Mouse (Mus musculus): ENCODE data around the gene Macrod2. TPM values are rescaled to one million over a fixed set of nuclear protein-coding genes. Genes with fewer than 3 reads are reported as not detected.

The Macrod2 gene
- total RNA-seq, 1 experiment from 2014 or later: 7.5 TPM

DNA sequence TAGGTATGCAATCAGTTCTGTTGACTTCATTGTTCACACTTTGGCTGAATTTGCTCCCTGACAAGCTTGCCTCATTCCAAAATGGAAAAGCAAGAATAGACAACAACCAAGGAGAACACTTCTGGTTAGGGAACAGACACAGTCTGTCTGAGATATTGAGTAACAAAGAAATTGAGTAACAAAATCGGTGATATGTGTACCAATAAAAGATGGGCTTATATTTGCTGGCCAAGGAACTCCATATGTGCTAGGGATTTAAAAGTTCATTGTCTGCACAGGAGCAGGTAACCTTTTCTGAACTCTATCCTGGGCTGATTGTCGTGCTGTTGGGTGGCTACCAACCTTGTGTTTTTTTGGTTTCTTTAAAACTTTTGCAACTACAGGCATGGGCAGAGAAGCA lies 817.2 kb downstream of the Macrod2 start:
- no peak for DNase-seq

DNA sequence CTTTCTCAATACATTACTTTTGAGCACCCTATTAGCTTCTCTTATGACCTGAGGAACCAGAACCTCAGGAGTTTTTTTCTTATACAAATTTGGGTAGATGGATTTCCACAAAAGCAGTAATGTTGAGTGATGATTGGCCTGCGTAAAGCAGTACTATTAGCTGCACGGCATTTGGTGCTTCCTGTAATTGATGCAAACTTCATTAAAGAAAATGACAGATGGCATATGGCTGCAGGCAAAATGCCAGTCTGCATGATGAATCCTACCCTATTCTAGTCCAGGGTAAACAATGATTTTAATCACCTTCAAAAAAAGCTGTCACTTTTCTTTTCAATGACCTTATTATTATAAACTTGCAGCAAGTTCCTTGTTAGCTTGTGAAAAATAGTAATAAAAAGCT lies 822.4 kb downstream of the Macrod2 start:
- no peak for DNase-seq

DNA sequence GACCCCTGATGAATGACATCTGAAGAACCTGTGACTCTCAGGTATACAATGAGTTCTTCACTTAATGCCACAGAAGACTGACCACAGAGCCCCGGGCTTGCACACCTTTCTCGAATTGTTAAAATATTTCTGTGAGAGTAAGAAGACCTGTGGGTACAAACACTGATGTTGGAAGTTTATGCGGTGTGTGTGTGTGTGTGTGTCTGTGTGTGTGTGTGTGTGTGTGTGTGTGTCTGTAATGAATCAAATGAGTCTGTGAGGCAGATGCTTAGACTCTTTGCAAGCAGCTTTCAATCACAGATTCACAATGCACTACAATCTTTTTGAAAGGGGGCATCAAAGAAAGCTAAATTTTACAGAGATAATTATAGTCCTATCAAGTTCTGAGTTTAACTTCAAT lies 822.8 kb downstream of the Macrod2 start:
- no peak for DNase-seq

DNA sequence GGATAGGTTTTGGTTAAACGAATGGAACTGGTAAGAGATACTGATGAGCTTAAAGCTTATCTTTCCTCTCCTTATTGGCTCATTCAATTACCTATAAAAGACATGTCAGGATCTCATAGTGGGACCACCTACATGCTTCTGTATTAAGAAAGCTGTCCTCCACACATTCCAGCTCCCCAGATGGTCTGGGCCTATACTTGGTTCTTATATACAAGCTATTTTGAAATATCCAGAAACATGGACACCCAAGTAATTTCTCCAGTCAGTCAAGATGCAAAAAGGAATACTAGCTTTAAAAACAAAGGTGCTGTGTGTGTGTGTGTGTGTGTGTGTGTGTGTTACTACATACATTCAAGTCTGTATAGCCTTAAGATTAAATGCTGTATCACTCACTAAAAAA lies 833.7 kb downstream of the Macrod2 start:
- no peak for DNase-seq

DNA sequence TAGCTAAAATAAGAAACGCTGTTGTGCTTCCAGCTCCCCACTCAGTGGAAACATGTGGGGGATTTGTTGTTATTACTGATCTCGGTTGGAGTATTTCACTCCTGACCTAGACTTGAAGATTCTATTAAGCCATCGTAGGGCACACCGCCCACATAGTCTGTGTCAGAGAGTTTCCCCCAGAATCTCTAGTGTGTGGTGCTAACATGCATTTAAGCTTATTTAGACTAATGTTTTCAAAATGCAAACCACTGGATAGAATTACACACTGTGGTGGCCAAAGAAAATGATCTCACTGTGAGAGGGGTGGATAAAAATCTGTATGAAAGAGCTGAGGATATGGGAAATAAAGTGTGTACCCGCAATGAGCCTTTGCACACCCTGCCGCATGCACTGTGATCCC lies 834.7 kb downstream of the Macrod2 start:
- no peak for DNase-seq

DNA sequence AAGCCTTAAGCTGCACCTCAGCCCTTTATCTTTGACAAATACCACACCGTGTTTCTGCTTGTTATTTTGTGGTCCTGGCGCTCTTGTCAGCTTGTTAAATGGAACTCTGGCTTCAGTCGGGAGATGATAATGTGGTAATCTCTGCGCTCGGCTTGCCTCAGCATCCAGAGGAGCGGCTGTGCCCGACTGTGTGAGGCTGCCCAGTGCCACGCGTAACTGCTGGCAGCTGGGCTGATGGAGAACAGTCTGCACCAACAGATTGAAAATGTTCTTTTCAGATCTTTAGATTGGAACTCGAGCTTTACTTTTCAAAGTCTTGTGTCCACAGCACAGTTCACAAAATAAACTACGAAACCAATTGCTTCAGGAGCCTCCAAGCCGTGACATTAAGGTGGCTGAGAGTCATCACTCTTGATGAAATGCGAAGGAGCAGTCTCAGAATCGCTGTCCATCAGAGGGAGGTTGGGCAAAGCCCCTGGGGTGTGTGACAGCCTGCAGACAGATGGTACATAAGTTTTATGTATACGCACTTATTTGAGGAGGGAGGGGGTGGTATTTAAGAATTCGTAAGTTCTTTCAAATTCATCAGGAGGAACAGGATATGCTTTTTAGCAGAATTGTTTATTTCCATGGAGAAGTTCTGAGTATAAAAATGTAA lies 836.0 kb downstream of the Macrod2 start:
- peak; percentile 5 for DNase-seq

DNA sequence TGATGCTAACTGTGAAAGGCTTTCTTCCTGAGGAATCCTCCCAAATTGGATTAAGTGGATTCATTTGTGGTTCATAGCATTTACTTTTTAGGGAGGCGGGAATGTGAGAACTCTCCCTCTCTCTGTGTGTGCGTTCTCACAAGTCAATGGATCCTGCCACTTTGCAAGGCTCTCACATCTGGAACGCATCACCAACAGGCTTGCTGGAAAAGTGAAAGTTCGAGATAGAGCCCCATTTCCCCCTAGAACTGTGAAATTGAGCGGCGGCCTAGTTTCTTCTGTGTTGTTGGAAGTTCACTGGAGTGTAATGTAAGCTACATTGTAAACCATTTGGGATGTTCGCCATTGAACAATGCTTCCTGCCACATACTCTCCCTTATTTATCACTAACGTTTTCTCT lies 839.2 kb downstream of the Macrod2 start:
- DNase-seq: no peak

DNA sequence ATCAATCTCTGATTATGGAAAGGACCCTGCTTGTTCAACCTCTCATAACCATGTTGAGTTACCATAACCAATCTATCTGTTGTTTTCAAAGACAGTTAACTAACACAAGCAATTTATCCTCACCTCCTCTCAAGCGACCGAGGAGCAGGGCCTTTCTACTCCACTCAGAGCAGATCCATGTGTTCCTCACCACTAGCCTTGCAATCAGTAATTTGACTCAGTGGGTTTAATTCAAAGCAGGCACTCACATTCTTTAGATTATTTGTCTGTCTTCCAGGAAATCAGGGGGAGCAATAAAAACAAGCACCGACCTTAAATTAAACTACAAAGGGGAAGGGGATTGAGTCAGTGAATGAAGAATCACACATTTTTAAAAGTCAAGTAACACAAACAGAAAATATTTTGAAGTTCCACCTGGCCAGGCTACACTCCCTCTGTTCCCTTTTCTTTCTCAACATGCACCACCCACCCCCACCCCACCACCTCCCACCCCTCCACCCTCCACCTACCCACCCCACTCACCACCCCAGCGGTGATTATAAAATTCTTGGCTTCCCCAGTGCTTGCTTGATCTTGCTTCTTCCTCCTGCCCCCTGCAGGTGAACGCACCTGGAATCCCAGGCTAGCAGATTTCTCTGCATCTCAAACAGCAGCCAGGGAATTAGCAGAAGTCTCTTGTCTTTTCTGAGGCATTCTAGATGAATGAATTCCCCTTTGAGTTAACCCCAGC lies 839.8 kb downstream of the Macrod2 start:
- no peak for DNase-seq

DNA sequence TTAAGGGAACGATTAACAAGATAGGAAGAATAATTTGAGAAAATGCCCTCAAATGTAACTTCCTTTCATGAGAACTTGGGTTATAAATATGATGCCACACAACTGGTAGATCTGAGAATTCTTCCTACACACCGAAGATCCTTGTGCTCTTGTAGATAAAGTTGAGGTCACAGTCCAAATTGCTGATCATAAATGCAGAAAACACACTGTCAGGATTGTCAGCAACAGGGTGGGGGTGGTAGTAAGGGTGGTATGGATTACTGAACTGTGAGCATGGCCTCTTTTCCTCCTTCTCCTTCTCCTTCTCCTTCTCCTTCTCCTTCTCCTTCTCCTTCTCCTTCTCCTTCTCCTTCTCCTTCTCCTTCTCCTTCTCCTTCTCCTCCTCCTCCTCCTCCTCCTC lies 852.6 kb downstream of the Macrod2 start:
- DNase-seq: no peak

DNA sequence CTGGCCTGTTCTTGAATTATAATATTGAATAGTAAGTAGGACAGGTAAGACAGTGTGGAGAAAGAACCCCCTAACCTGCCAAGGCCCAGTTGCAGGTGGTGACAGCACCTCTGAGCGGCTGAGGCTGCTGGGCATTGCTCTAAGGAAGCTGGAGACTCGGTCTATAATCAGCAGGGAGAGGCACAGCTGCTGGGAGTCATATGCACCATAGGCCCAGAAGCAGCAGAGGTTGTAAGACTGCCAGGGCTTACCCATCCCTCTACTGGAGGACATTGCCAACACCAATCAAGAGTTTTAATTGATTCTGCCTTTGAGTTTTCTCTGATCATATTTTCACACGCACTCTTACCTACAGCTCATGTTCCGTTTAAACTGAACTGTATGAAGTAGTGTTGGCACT lies 869.5 kb downstream of the Macrod2 start:
- no peak for DNase-seq

DNA sequence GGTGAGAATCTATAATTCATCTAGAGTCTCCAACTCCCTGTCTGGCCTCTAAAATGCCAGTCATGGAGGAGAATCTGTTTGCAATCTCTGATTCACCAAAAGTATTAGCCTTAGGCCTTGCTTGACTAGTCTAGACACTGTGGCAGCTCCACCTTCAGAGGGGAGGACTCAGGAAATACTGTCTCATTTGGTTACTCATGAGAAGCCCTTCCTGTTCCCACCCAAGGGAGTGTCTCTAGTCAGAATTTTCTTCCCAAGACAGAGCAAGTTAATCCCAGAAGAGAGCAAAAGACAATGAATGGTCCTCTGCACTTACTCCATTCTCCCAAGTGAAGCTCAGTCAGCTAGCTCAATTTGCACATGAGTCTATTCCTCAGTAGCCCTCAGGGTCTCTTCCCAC lies 871.5 kb downstream of the Macrod2 start:
- DNase-seq: no peak

DNA sequence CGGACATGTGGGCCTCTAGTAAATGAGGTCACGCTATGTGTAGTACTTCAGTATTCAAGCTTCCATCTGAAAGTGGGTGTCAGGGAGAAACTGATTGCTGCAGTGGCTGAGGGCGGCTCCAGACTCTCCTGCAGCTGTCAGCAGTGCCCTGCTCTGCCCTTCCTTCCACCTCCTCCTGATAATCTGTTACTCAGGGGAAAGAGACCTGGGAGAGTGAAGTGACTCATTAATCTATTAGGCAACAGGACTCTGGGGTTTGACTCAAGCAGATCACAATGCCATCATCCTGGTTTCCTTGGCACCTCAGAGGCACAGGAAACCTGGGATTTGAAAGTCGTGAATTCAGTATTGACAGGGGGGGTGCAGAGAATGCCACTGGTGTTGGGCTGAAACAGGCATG lies 876.4 kb downstream of the Macrod2 start:
- DNase-seq: no peak

DNA sequence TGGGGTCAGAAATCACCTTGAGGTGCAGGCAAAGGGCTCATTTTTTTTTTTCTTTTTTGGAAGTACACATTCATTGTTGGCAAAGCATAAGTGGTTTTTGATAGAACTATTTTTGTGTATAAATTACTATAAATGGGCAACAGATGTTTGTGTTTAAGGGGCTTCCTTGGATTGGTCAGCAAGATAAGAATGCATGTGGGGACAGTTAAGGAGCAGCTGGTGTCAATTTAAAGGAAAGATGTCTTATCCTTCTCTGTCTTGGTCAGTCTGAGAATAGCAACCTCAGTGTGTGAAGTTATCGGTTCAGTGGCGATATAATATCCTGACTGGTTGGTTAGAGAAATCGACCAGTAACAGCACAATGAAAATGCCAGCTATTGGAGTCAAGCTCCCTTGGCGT lies 877.9 kb downstream of the Macrod2 start:
- DNase-seq: no peak

DNA sequence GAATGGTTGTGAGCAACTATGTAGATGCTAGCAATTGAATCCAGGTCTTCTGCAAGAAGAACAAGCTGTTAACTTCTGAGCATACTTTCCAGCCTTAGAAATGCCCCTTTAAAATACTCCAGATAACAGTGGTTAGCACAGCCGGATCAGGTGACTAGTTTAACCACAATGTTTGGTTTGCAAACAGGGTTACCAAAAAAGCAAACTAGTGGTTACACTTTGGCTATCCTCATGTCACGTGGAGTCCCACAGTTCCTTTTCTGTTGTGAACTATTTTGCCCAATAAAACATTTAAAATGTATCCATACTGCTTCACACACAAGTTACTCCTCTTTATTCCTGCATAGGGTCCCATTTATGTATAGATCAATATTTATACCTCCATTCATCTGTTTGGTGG lies 879.2 kb downstream of the Macrod2 start:
- no peak for DNase-seq

DNA sequence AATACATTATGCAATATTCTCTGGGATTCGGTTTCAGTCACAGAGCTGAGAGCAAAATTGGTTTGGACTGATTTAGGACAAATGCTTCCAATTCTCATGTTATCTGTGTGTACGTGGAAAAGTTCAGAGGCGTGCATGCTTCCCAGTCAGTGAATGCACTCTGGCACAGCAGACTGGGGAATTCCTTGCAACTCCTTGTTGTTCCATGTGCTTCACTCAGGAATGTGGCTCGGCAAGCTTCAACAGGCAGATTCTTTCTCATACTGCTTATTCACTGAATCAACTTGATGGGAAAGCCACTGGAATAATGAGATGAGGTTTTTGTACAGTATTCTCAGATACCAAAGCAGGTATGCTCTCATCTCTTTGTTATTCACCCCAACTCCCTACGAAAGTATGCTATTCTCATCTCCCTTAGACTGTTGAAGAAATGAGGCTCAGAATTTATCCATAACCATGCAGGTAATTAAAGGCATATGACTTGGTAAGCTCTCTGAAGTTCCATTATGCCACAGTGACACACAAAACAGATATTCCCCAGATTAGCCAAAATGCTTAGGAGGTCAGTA lies 884.1 kb downstream of the Macrod2 start:
- DNase-seq: no peak

DNA sequence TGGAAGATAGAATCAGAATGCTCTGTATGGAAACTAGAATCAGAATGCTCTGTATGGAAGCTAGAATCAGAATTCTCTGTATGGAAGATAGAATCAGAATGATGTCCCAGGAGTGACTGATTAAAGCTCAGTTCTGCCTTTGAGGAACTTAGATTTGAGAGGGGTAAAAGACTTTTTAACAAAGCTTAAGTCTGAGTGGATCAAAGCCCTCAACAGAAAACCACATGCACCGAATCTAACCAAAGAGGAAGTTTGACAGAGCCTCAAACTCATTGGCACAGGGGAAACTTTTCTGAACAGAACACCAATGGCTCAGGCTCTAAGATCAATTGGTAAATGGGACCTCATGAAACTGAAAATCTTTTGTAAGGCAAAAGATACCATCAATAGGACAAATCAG lies 885.7 kb downstream of the Macrod2 start:
- DNase-seq: no peak

DNA sequence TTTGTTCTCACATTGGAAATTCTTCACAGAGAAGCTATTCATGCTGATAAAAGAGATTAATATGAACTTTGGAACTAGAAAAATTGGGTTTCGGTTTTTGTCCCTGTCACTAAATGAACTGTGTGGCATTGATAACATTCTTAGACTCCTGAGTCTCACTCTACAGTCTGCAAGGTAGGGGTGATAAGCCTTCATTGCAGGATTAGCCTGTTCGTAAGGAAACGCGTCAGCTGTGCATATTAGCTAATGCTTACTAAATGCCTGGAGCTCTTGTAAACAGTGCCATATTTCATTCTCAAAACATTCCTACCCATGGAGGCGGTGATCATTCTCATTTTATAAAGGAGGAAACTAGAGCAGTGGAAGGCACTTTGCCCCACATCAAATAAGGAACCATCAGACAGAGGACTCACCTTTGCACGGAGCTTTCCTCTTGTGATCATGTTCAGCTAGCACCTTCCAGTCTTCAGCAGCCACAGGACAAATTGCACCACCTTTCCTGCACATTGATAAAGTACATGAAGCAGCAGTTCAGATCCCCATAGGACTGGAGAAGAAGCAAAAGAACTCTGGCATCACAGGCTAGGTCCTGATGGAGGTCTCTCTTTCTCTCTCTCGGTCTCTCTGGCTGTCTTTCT lies 891.1 kb downstream of the Macrod2 start:
- no peak for DNase-seq

DNA sequence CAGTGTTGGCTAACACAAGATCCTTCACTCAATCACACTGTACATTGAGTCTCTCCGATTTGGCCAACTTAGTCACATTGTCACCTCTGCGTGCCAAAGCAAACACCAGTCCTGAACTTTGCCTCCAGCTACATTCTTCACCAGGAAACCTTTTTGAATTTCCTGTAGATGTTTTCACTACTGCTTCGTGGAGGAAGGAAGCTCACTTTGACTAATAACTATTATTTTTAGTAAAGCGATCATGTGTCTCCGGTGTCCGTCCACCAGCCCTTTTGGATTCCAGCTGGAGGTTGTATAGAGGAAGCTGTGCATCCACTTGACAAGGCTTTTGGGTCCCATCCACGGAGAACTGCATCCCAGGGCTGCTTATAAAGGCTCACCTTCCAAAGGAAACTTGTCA lies 893.4 kb downstream of the Macrod2 start:
- peak; percentile 22 for DNase-seq

DNA sequence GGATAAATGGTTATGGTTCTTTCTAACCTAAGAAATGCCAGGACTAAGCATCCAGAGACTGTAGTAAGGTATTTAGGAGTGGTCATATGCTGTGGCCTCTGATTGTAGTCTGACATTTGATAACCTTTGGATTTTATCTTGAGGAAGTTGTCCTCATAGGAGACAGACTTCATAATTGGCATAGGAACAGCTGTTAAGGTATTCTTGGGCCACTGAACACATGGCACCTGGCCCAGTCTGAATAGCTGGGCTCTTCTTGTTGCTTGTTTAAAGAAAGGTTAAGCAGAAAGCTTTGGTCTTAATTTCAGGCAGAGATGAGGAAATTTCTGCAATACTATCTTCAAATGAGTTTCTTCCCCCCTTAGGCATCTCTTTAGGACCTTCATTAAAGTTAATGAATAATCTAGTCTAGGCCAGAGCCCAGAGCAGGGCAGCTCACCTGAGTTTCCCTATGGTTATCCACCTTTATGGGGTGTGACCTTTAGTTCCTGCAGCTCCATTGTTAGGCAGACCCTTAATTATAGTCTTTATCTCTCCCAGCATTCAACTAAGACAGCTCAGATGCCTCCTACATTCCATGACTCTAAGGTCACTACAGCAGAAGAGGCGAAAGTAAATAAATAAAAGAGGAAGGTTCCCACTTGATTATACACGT lies 894.1 kb downstream of the Macrod2 start:
- DNase-seq: peak; percentile 17

DNA sequence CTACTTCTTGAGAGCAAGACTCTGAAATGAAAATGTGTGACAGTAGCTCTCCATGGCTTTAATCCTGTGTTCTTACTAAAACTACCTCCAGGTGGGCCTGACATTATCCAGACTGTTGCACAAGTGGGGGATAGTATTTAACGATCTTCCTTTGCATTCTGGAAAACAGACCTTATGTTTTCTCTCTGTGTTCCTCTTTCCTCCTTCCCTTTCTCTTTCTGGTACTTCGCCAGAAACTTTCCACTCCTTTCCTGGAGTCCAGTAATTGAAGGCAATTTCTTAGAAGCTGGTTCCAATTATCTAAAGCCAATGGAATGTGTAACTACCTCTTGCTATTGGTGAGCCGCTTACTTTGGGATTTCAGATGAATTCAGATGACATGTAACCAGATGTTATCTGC lies 897.7 kb downstream of the Macrod2 start:
- no peak for DNase-seq

DNA sequence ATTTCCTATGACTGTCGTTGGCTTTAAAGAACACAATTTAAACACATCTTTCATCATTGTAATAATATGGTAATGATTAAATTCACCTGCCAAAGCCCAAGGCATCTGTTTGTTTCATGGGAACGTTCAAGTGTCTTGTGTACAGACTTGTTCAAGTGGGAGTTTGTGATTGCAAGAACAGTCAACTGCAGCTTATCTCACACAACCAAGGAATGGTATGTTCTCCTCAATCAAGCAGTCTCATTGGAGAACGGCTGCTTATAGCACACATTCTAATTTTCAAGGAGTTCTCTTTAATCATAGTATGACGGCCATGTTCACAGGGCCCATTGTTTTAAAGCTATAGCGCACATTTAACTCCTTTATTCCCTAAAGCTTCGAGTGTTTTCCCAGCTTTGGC lies 904.1 kb downstream of the Macrod2 start:
- DNase-seq: no peak

DNA sequence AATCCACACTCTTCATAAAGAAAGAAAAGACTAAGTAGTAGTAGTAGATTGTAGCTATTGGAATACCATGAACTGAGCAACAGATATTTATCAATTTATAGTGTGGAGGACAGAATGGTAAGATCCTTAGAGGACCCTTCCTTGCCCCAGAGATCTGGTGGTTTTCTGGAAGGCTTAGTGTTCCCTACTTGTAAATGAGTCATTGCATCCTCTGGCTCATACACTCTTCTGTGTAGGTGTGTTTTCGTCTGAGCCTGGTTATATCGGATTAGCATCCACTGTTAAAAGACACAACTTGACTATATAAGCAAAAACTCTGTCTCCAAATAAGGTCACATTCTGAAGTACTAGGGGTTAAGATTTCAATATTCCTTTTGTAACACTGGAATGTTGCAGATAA lies 905.9 kb downstream of the Macrod2 start:
- no peak for DNase-seq

DNA sequence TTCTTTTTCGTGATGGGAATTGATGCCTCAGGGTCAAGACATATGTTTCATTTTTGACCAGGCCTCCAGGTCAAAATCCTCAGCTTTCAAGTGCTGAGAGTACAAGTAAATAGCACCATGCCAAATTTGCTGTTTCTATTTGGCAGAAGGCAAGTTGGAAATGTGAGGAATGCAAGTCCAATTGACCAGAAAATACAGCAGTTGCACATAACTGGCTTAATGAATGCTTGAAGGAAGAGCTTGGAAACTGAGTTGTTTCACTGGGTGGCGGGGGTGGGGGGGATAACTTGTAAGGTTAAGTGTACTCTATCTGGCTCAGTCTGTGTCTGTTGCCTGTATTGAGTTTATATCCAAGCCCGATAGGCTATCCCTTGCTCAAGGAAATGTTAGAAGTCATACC lies 913.3 kb downstream of the Macrod2 start:
- no peak for DNase-seq

Measured in adrenal gland, postnatal 14 days (tissue).